Mouse (Mus musculus) stomach, postnatal 0 days (tissue): ENCODE results near the gene Aar2. TPM values are rescaled to one million over a fixed set of nuclear protein-coding genes. Genes with fewer than 3 reads are reported as not detected.

Source experiments
- ATAC-seq: fragments of 200-750 bp; cut with Nextera tagmentation; 2 replicates; pipeline ENCODE4 v1.8.0; 2017; ENCODE audit not compliant: low FRiP score, low TSS enrichment
- DNase-seq: peaks from one replicate; pipeline ENCODE4 v3.0.0-alpha.2; 2016; ENCODE audit warnings: low spot score
- H3K27ac ChIP-seq: fragments of 300-500 bp; sonication (generic); replicated peaks from 2 replicates; pipeline ENCODE4 v1.5.1; 2014; ENCODE audit warnings: mild to moderate bottlenecking, control low read depth
- H3K27me3 ChIP-seq: fragments of 300-500 bp; sonication (generic); 2 replicates; pipeline ENCODE4 v1.6.1; 2014; ENCODE audit warnings: low read length; ENCODE audit not compliant: control insufficient read depth, insufficient read depth
- H3K36me3 ChIP-seq: fragments of 300-500 bp; sonication (generic); 2 replicates; pipeline ENCODE4 v1.6.1; 2014; ENCODE audit warnings: low read length, mixed read lengths; ENCODE audit not compliant: control insufficient read depth, insufficient read depth
- H3K4me1 ChIP-seq: fragments of 300-500 bp; sonication (generic); replicated peaks from 2 replicates; pipeline ENCODE4 v1.6.1; 2014; ENCODE audit warnings: antibody characterized with exemption; ENCODE audit not compliant: control insufficient read depth, insufficient read depth
- H3K4me2 ChIP-seq: fragments of 300-500 bp; sonication (generic); replicated peaks from 2 replicates; pipeline ENCODE4 v1.6.1; 2014; ENCODE audit warnings: low read depth, mild to moderate bottlenecking, control low read depth, moderate library complexity
- H3K4me3 ChIP-seq: fragments of 300-500 bp; sonication (generic); 2 replicates; pipeline ENCODE4 v1.5.1; 2014; ENCODE audit warnings: low read depth, low read length, control low read depth
- H3K9ac ChIP-seq: fragments of 300-500 bp; sonication (generic); 2 replicates; pipeline ENCODE4 v1.6.1; 2014; ENCODE audit warnings: mild to moderate bottlenecking, low read length, control low read depth, mixed read lengths
- H3K9me3 ChIP-seq: fragments of 300-500 bp; sonication (generic); 2 replicates; pipeline ENCODE4 v1.6.1; 2016; ENCODE audit warnings: low read length; ENCODE audit not compliant: control insufficient read depth
- CTCF ChIP-seq: IDR thresholded peaks from 2 replicates; pipeline ENCODE4 v1.5.1; 2016; ENCODE audit warnings: antibody characterized with exemption, low read depth, mild to moderate bottlenecking, moderate library complexity
- EP300 ChIP-seq: optimal IDR thresholded peaks from 2 replicates; pipeline ENCODE3; 2016; ENCODE audit warnings: antibody characterized with exemption
- WGBS: fragments of 180-500 bp; shearing (Covaris S2); extraction: QIAGEN DNeasy Blood & Tissue Kit; methylation state at CpG from one replicate; pipeline ENCODE4 v1.1.7; 2014; 5-methylcytosine and 5-hydroxymethylcytosine counted together
- polyA plus RNA-seq: library from polyadenylated mRNA; unstranded; fragments of >200 nt; fragmentation: Nextera tagmentation; extraction: Ambion mirVana; gene quantifications from 2 replicates; pipeline ENCODE4 v1.2.1, GENCODE M21; 2015

Gene Aar2
- polyA plus RNA-seq, 1 experiment from 2014 or later: 21.1 TPM

- 10% methylated on average over 31 of the region's 31 CpGs for WGBS
- no peak overlapping the region for H3K27ac ChIP-seq
Measured at GRCm38 (mm10) chr2:156614661-156615654, 67.6 kb downstream of the Aar2 start.

GRCm38 (mm10) chr2:156616513-156616912 lies 69.1 kb downstream of the Aar2 start:
- Histone ChIP-seq H3K36me3 (no peaks in the 10 kb centered on the region), H3K27ac (no peak overlapping the region), H3K4me3 (no peak overlapping the region), H3K4me1 (no peaks in the 10 kb centered on the region), H3K9ac (no peak overlapping the region), H3K9me3 (no peaks in the 10 kb centered on the region), H3K27me3 (no peaks in the 10 kb centered on the region; the same call in 1 of the 2 replicates), H3K4me2 (no peak overlapping the region)
- TF ChIP-seq CTCF: no peak
- TF ChIP-seq EP300: no peak
- ATAC-seq: no peak
- 75% methylated on average over 7 of the region's 7 CpGs for WGBS
- no peak for DNase-seq

More at GRCm38 (mm10) chr2:156614661-156615654, 67.6 kb downstream of the Aar2 start:
- TF ChIP-seq EP300: no peak
- TF ChIP-seq CTCF: no peak
- H3K9ac ChIP-seq: no peak overlapping the region
- H3K9me3 ChIP-seq: no peaks in the 10 kb centered on the region
- peak overlapping the region; percentile 86 for H3K4me2 ChIP-seq
- H3K4me1 ChIP-seq: no peaks in the 10 kb centered on the region
- ATAC-seq (0 out of 2 replicates have a peak, but pooled peaks have one; percentile 8), DNase-seq (no peak)
- no peaks in the 10 kb centered on the region; the same call in 1 of the 2 replicates for H3K27me3 ChIP-seq
- no peaks in the 10 kb centered on the region for H3K36me3 ChIP-seq
- H3K4me3 ChIP-seq: peak overlapping the region; percentile 54

GRCm38 (mm10) chr2:156617536-156617935 lies 70.2 kb downstream of the Aar2 start:
- WGBS: 32% methylated on average over 11 of the region's 11 CpGs

More at GRCm38 (mm10) chr2:156617536-156617935, 70.2 kb downstream of the Aar2 start:
- ATAC-seq (no peak; the same call in 1 of the 2 replicates), DNase-seq (no peak)
- no peak for TF ChIP-seq CTCF
- TF ChIP-seq EP300: no peak
- Histone ChIP-seq H3K27ac (no peak overlapping the region), H3K4me3 (no peak overlapping the region), H3K27me3 (no peaks in the 10 kb centered on the region; the same call in 1 of the 2 replicates), H3K4me1 (no peaks in the 10 kb centered on the region), H3K4me2 (no peak overlapping the region), H3K36me3 (no peaks in the 10 kb centered on the region), H3K9ac (no peak overlapping the region), H3K9me3 (no peaks in the 10 kb centered on the region)

Other genes starting within 250 kb of the Aar2 start
- gene Cnbd2, start 235.3 kb upstream of the Aar2 start, polyA plus RNA-seq: 6.1 and 6.3 TPM in 2 replicates
- 116 TPM in 2 replicates for gene Scand1, start 234.9 kb upstream of the Aar2 start, polyA plus RNA-seq
- 1.7 and 1.8 TPM in 2 replicates for gene Epb41l1, start 126.7 kb upstream of the Aar2 start, polyA plus RNA-seq
- gene Dlgap4, start 66.1 kb downstream of the Aar2 start, polyA plus RNA-seq: 50.7 and 59.0 TPM in 2 replicates
- 2,268 and 2,333 TPM in 2 replicates for gene Myl9, start 227.8 kb downstream of the Aar2 start, polyA plus RNA-seq